Mouse (Mus musculus): ENCODE results near the gene Cxcl15.
A peak's percentile ranks its signal among the peaks of the same experiment; 100 is the strongest.

DNA sequence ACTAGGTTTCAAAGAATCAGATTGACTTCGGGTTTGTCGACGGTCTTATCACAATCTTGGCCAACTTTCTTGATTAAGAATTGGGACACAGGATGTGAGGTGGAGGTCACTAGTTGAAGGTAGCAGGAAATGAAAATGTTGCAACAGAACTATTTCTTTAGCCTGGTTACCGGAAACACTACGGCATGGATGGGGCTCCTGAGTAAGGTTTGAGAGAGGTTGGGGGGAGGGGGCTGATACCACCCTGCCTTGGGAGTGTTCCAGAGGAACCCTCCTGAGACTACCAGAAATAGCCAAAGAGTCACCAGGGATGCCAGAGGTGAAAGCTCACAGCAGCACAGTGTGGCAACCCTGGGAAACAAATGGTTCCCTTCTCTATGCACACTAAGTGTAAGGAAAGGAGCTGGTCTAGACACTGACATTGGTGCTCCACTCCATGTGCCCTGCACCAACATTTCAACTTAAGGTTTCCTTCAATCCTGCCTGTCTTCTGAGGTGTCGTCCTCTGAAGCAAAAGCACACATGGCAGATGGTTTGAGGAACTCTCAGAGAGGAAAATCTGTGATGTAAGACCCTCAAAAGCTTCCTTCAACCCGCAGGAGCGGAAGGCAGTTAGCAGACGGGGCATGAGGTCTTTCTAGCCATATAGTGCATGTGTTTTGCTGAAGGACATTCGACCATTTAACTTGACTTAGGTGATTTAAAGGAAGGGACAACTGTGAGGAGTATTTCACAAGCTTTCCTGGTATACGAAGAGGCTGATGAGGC is 4.8 kb upstream of the Cxcl15 start:
- TF ChIP-seq EP300 (IDR thresholded peaks at IDR 0.05; ENCODE audit: low read depth) = peak; percentile 45; the same call in 1 of the 2 replicates
- no peak for TF ChIP-seq CTCF (IDR thresholded peaks at IDR 0.05; ENCODE audit: low read depth)
